Mouse (Mus musculus) hindbrain, postnatal 0 days (tissue): ENCODE measurements around the gene Lingo1. TPM values are rescaled to one million over a fixed set of nuclear protein-coding genes. Genes with fewer than 3 reads are reported as not detected.

Source experiments
- ATAC-seq: fragments of 200-750 bp; cut with Nextera tagmentation; 2 replicates; pipeline ENCODE4 v1.8.0; 2017; ENCODE audit warnings: mild to moderate bottlenecking, moderate TSS enrichment, moderate library complexity
- DNase-seq: peaks from one replicate; pipeline ENCODE4 v3.0.0-alpha.2; 2015; ENCODE audit warnings: low spot score
- H3K27ac ChIP-seq: fragments of 300-500 bp; sonication (generic); 2 replicates; pipeline ENCODE4 v1.5.1; 2014; ENCODE audit warnings: mild to moderate bottlenecking
- H3K27me3 ChIP-seq: fragments of 300-500 bp; sonication (generic); 2 replicates; pipeline ENCODE4 v1.6.1; 2014; ENCODE audit warnings: low read length, mixed read lengths; ENCODE audit not compliant: insufficient read depth
- H3K36me3 ChIP-seq: fragments of 300-500 bp; sonication (generic); 2 replicates; pipeline ENCODE4 v1.6.1; 2014; ENCODE audit warnings: low read length, mixed read lengths; ENCODE audit not compliant: insufficient read depth
- H3K4me1 ChIP-seq: fragments of 300-500 bp; sonication (generic); 2 replicates; pipeline ENCODE4 v1.6.1; 2014; ENCODE audit warnings: antibody characterized with exemption, low read length, mixed read lengths; ENCODE audit not compliant: insufficient read depth
- H3K4me2 ChIP-seq: fragments of 300-500 bp; sonication (generic); 2 replicates; pipeline ENCODE4 v1.6.1; 2014; ENCODE audit warnings: low read depth, mild to moderate bottlenecking, low read length, moderate library complexity, mixed read lengths
- H3K4me3 ChIP-seq: fragments of 300-500 bp; sonication (generic); 2 replicates; pipeline ENCODE4 v1.5.1; 2014; ENCODE audit warnings: low read length
- H3K9ac ChIP-seq: fragments of 300-500 bp; sonication (generic); replicated peaks from 2 replicates; pipeline ENCODE4 v1.6.1; 2014; ENCODE audit warnings: mild to moderate bottlenecking, low read length, moderate library complexity, mixed read lengths
- H3K9me3 ChIP-seq: fragments of 300-500 bp; sonication (generic); 2 replicates; pipeline ENCODE4 v1.6.1; 2016; ENCODE audit warnings: low read length, mixed read lengths
- CTCF ChIP-seq: IDR thresholded peaks from 2 replicates; pipeline ENCODE4 v1.5.1; 2016; ENCODE audit warnings: antibody characterized with exemption, control low read depth, low read depth
- WGBS: fragments of 180-500 bp; shearing (Covaris S2); extraction: QIAGEN DNeasy Blood & Tissue Kit; methylation state at CpG from one replicate; pipeline ENCODE4 v1.1.7; 2014; 5-methylcytosine and 5-hydroxymethylcytosine counted together
- polyA plus RNA-seq: library from polyadenylated mRNA; unstranded; fragments of >200 nt; fragmentation: Nextera tagmentation; extraction: Ambion mirVana; gene quantifications from 2 replicates; pipeline ENCODE4 v1.2.1, GENCODE M21; 2015
- total RNA-seq: library from RNA; depleted of rRNA; stranded (reverse); fragments of >200 nt; gene quantifications from 2 replicates; pipeline ENCODE4 v1.2.3, GENCODE M21; 2014

Lingo1 gene
- total and polyA plus RNA-seq, 2 experiments from 2014 or later, result 88.6 to 181 TPM

- Histone ChIP-seq H3K4me1 (peaks cover 20% of the 10 kb centered on the region; the same call in 1 of the 2 replicates), H3K36me3 (no peaks in the 10 kb centered on the region), H3K4me3 (no peak overlapping the region), H3K9ac (no peak overlapping the region), H3K27ac (no peak overlapping the region; the same call in 1 of the 2 replicates), H3K9me3 (no peaks in the 10 kb centered on the region), H3K4me2 (no peak overlapping the region), H3K27me3 (no peaks in the 10 kb centered on the region)
- DNase-seq (peak; percentile 62), ATAC-seq (peak; percentile 77)
- 51% methylated on average over 14 of the region's 14 CpGs for WGBS
- TF ChIP-seq CTCF, result no peak
Observed at GRCm38 (mm10) chr9:56686339-56687144, 109.7 kb downstream of the Lingo1 start.

DNA sequence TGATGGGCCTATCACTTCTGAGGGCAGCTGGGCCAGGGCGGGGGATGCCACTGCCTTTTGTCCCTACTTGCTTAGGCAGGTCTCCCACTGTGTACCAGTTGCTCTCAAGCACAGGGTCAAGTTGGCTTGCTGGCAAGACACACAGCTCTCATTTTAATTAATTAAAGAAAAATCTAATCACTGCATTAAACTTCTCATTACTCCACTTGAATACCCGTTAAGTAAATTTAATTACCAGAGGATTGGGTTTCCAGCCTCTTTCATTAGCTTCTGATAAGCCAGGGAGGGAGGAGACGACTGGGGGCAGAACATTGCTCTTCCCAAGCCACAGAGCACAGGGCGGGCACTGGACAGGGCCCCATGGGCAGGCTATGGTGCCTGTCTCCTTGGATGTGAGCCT, 113.4 kb downstream of the Lingo1 start:
- Histone ChIP-seq H3K4me3 (no peak overlapping the region), H3K9ac (no peak overlapping the region), H3K9me3 (no peaks in the 10 kb centered on the region), H3K27ac (no peak overlapping the region), H3K27me3 (no peaks in the 10 kb centered on the region), H3K36me3 (no peaks in the 10 kb centered on the region), H3K4me1 (peaks cover 16% of the 10 kb centered on the region; the same call in 1 of the 2 replicates), H3K4me2 (no peak overlapping the region)
- DNase-seq (no peak), ATAC-seq (no peak)
- 25% methylated on average over 4 of the region's 4 CpGs for WGBS
- no peak for TF ChIP-seq CTCF

DNA sequence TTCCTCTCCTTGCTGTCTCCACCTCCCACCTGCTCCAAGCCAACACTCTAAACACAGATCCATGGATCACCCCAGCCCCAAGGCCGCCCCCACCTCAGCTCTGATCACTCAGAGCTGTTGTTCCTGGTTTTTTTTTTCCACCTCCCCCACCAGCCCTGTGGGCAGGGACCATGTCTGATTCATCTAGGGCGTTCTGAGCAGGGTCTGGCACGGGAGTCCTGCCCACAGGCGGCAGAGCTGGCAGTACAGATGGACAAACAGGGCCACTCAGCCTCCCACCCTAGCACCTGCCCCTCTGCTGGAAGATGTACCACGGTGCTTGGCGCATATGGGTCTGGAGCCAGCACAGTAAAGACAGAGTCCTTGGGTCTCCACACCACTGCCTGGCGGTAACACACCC, 114.3 kb downstream of the Lingo1 start:
- TF ChIP-seq CTCF, result no peak
- no peaks in the 10 kb centered on the region for H3K27me3 ChIP-seq
- WGBS, result 68% methylated on average over 7 of the region's 7 CpGs
- no peak for ATAC-seq
- no peak overlapping the region for H3K4me3 ChIP-seq
- H3K9me3 ChIP-seq, result no peaks in the 10 kb centered on the region
- DNase-seq, result no peak
- H3K36me3 ChIP-seq, result no peaks in the 10 kb centered on the region
- no peak overlapping the region for H3K4me2 ChIP-seq
- H3K4me1 ChIP-seq, result peaks cover 10% of the 10 kb centered on the region; the same call in 1 of the 2 replicates
- no peak overlapping the region for H3K9ac ChIP-seq
- H3K27ac ChIP-seq, result no peak overlapping the region

DNA sequence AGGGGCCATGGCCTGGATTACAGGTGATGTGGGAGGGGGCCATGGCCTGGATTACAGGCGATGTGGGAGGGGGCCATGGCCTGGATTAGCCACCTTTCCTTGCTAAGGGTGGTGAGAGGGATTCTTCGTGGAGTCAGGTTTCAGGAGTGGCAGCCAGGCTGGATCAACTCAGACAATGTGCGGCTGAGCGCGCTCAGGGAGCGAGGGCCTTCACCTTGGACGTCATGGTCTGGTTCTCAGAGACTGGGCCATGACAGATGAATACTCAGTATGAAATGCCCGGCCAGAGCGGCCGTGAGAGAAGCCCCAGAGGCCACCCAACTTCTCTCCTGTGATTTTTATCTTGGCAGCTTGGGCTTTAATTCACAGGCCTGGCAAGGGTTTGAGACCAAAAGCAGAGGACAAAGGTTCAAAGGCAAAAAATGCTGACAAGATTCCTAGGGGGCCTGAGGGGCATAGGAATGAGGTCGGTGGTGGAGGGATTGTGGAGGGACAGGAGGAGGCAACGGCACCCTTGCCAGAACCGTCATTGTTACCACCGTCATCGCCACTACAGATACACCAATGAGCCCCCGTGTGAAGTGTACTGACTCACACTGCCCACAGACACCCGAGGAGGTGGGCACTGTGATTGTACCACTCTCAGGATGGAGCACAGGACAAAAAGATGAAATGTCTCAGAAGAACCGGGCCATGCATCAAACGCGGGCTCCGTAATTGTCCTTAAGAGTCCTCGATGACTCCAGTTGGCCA, 117.2 kb downstream of the Lingo1 start:
- Histone ChIP-seq H3K4me2 (no peak overlapping the region), H3K9me3 (no peaks in the 10 kb centered on the region), H3K4me3 (no peak overlapping the region), H3K27ac (no peak overlapping the region), H3K9ac (no peak overlapping the region), H3K4me1 (0 out of 2 replicates have a peak, but pooled peaks cover 7% of the 10 kb centered on the region), H3K36me3 (no peaks in the 10 kb centered on the region), H3K27me3 (no peaks in the 10 kb centered on the region)
- 82% methylated on average over 22 of the region's 22 CpGs for WGBS
- no peak for DNase-seq
- no peak for TF ChIP-seq CTCF
- no peak for ATAC-seq

GRCm38 (mm10) chr9:56675696-56676095, 120.6 kb downstream of the Lingo1 start:
- DNase-seq (no peak), ATAC-seq (no peak)
- Histone ChIP-seq H3K4me1 (no peaks in the 10 kb centered on the region), H3K4me2 (no peak overlapping the region), H3K36me3 (no peaks in the 10 kb centered on the region), H3K9me3 (no peaks in the 10 kb centered on the region), H3K27ac (no peak overlapping the region), H3K4me3 (no peak overlapping the region), H3K27me3 (no peaks in the 10 kb centered on the region), H3K9ac (no peak overlapping the region)
- no peak for TF ChIP-seq CTCF
- WGBS, result 91% methylated on average over 7 of the region's 7 CpGs

GRCm38 (mm10) chr9:56669605-56670221, 126.6 kb downstream of the Lingo1 start:
- no peak overlapping the region for H3K27ac ChIP-seq
- H3K9me3 ChIP-seq, result no peaks in the 10 kb centered on the region
- 45% methylated on average over 11 of the region's 11 CpGs for WGBS
- TF ChIP-seq CTCF, result no peak
- no peak for DNase-seq
- 0 out of 2 replicates have a peak, but pooled peaks cover 3% of the 10 kb centered on the region for H3K4me1 ChIP-seq
- no peak overlapping the region for H3K4me3 ChIP-seq
- no peak for ATAC-seq
- no peak overlapping the region for H3K4me2 ChIP-seq
- no peaks in the 10 kb centered on the region for H3K36me3 ChIP-seq
- no peak overlapping the region for H3K9ac ChIP-seq
- H3K27me3 ChIP-seq, result no peaks in the 10 kb centered on the region
